Mouse (Mus musculus): ENCODE results near the gene Qprt.
"Not testable (repeated sequence)": the region's sequence is repeated elsewhere in the genome, so short reads cannot be mapped to it uniquely, and the experiment has no call there.

DNA sequence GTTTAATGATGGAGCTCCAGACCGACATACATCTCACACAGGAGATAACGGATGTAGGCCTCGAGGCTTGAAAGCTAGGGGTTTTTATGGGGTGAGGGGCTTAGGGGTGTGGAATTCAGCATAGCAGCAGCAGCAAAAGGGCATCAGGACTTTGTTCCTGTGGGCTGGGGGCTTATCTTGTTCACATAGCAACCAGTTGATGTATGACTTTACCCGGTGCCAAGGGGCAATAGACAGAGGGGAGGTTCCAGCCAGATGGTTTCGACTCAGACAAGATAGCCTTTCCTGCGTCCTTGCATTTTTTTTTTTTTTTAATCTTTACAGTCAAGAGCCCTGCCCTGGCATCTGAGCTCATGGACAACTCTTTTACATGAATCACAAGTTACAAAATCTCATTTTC is 36.3 kb downstream of the Qprt start:
- TF ChIP-seq CTCF (conservative IDR thresholded peaks at IDR 0.05; ENCODE audit: low read length); NANOG (IDR thresholded peaks at IDR 0.05; ENCODE audit: borderline replicate concordance, low read length): not testable (repeated sequence)
